Mouse (Mus musculus) left cerebral cortex, postnatal 25 days (tissue): ENCODE measurements around the gene Bglap3. TPM values are rescaled to one million over a fixed set of nuclear protein-coding genes. Genes with fewer than 3 reads are reported as not detected.

Experiments
- DNase-seq, 2 experiments: peaks; one replicate each; pipeline ENCODE4 v3.0.0; 2022; ENCODE audit warnings: low spot score in 2 of 2, mixed read lengths in 1 of 2
- intact Hi-C: fragments of 180-260 bp; cut with DNase I; formaldehyde crosslinking; loops from one replicate; pipeline ENCODE4 v1.15.1; 2025
- total RNA-seq, 2 experiments: library from RNA; stranded (reverse); gene quantifications; 2 replicates each; pipeline ENCODE4 v1.2.3; 2021

Bglap3 gene
- total RNA-seq, 2 experiments from 2014 or later, result 1.0 to 1.1 TPM

- DNase-seq, result no peak
- intact Hi-C loops, result no loop called here
Measured at GRCm38 (mm10) chr3:88338316-88338715, 34.2 kb downstream of the Bglap3 start.

GRCm38 (mm10) chr3:88337367-88338020, 35.0 kb downstream of the Bglap3 start:
- intact Hi-C loops, result no loop called here
- DNase-seq, result peak; percentile 40 to 70

GRCm38 (mm10) chr3:88336058-88337013, 36.2 kb downstream of the Bglap3 start, which contains the start of the genes Tmem79 and Smg5:
TSS of gene Tmem79 (minus strand) at chr3:88336148.
TSS of gene Smg5 (plus strand) at chr3:88336260.
- DNase-seq, result peak; percentile 97
- intact Hi-C loops, result loop anchor here (1.0 kb wide), 1 partner anchor 40 kb away; the partner anchor contains the start of gene Tsacc

GRCm38 (mm10) chr3:88335436-88336053, 37.0 kb downstream of the Bglap3 start:
- intact Hi-C loops, result loop anchor here (1.0 kb wide), 1 partner anchor 39 kb away; the partner anchor contains the start of gene Tsacc
- DNase-seq, result peak in 1 of 2 experiments; percentile 14

GRCm38 (mm10) chr3:88334902-88335435, 37.6 kb downstream of the Bglap3 start:
- intact Hi-C loops, result no loop called here
- no peak for DNase-seq

GRCm38 (mm10) chr3:88334029-88334658, 38.4 kb downstream of the Bglap3 start:
- intact Hi-C loops, result no loop called here
- no peak for DNase-seq

GRCm38 (mm10) chr3:88331282-88331681, 41.3 kb downstream of the Bglap3 start:
- intact Hi-C loops, result no loop called here
- DNase-seq, result peak in 1 of 2 experiments; percentile 11

- DNase-seq, result no peak
- intact Hi-C loops, result no loop called here
Measured at GRCm38 (mm10) chr3:88328956-88329355, 43.6 kb downstream of the Bglap3 start.

GRCm38 (mm10) chr3:88324951-88325405, 47.6 kb downstream of the Bglap3 start, which contains the start of gene Glmp:
TSS of gene Glmp (plus strand) at chr3:88325023.
- peak; percentile 64 to 76 for DNase-seq
- intact Hi-C loops, result no loop called here

Other genes starting within 250 kb of the Bglap3 start
- 100 to 1,000 TPM; 211 to 225 TPM for gene Mef2d, start 230.4 kb downstream of the Bglap3 start, total RNA-seq
- not detected for gene Rhbg, start 118.0 kb downstream of the Bglap3 start, total RNA-seq
- under 1 TPM; 0.37 to 0.41 TPM for gene Gm38392, start 85.5 kb downstream of the Bglap3 start, total RNA-seq
- gene Tsacc, start 75.7 kb downstream of the Bglap3 start, total RNA-seq, result 1 to 10 TPM; 3.5 to 3.7 TPM
- gene Cct3, start 75.6 kb downstream of the Bglap3 start, total RNA-seq, result 100 to 1,000 TPM; 179 to 187 TPM
- gene Glmp, start 47.7 kb downstream of the Bglap3 start, total RNA-seq, result 10 to 100 TPM; 91.0 to 91.4 TPM
- 1 to 10 TPM; 1.2 to 2.6 TPM for gene Tmem79, start 36.6 kb downstream of the Bglap3 start, total RNA-seq
- gene Smg5, start 36.5 kb downstream of the Bglap3 start, total RNA-seq, result 10 to 100 TPM; 68.4 to 77.9 TPM
- gene Paqr6, start 8.2 kb downstream of the Bglap3 start, total RNA-seq, result 1 to 10 TPM; 4.9 to 5.2 TPM
- not detected for gene Bglap2, start 6.0 kb upstream of the Bglap3 start, total RNA-seq
- gene Bglap, start 11.7 kb upstream of the Bglap3 start, total RNA-seq, result 1 to 10 TPM in 1 of 2 experiments, under 1 TPM in 1; 0.96 to 4.2 TPM
- gene Pmf1, start 37.6 kb upstream of the Bglap3 start, total RNA-seq, result 1 to 10 TPM; 5.1 to 6.2 TPM
- gene Slc25a44, start 52.4 kb upstream of the Bglap3 start, total RNA-seq, result 10 to 100 TPM; 77.4 to 79.3 TPM
- 10 to 100 TPM; 49.2 to 57.9 TPM for gene Sema4a, start 88.4 kb upstream of the Bglap3 start, total RNA-seq
- 10 to 100 TPM; 42.1 to 48.7 TPM for gene Lmna, start 137.2 kb upstream of the Bglap3 start, total RNA-seq
- 1 to 10 TPM; 2.8 to 3.0 TPM for gene Mex3a, start 159.7 kb upstream of the Bglap3 start, total RNA-seq
- not detected for gene Rab25, start 175.6 kb upstream of the Bglap3 start, total RNA-seq
- 10 to 100 TPM; 96.9 to 99.5 TPM for gene Lamtor2, start 180.3 kb upstream of the Bglap3 start, total RNA-seq
- gene Ubqln4, start 181.0 kb upstream of the Bglap3 start, total RNA-seq, result 100 to 1,000 TPM; 128 to 129 TPM
- 100 to 1,000 TPM in 1 of 2 experiments, 10 to 100 TPM in 1; 97.7 to 106 TPM for gene Ssr2, start 203.1 kb upstream of the Bglap3 start, total RNA-seq
- gene Arhgef2, start 233.2 kb upstream of the Bglap3 start, total RNA-seq, result 100 to 1,000 TPM; 245 to 246 TPM